Mouse (Mus musculus) lung, embryonic 15.5 days (tissue): Measurements from ENCODE around the gene Pdzrn3. TPM values are rescaled to one million over a fixed set of nuclear protein-coding genes. Genes with fewer than 3 reads are reported as not detected.

Experiments used
- ATAC-seq: fragments of 200-750 bp; cut with Nextera tagmentation; 2 replicates; pipeline ENCODE4 v1.8.0; 2017; ENCODE audit warnings: moderate number of reproducible peaks, borderline replicate concordance; ENCODE audit not compliant: low FRiP score, low TSS enrichment; ENCODE audit errors: extremely low read depth
- H3K27ac ChIP-seq: fragments of 300-500 bp; sonication (generic); 2 replicates; pipeline ENCODE4 v1.5.1; 2015; ENCODE audit warnings: moderate library complexity, mild to moderate bottlenecking, inconsistent platforms
- H3K27me3 ChIP-seq: fragments of 300-500 bp; sonication (generic); 2 replicates; pipeline ENCODE4 v1.6.1; 2015; ENCODE audit warnings: inconsistent platforms
- H3K36me3 ChIP-seq: fragments of 300-500 bp; sonication (generic); 2 replicates; pipeline ENCODE4 v1.6.1; 2015; ENCODE audit warnings: inconsistent platforms
- H3K4me1 ChIP-seq: fragments of 300-500 bp; sonication (generic); 2 replicates; pipeline ENCODE4 v1.6.1; 2015; ENCODE audit warnings: inconsistent platforms
- H3K4me2 ChIP-seq: fragments of 300-500 bp; sonication (generic); 2 replicates; pipeline ENCODE4 v1.6.1; 2015; ENCODE audit warnings: inconsistent platforms, mild to moderate bottlenecking, moderate library complexity
- H3K4me3 ChIP-seq: fragments of 300-500 bp; sonication (generic); 2 replicates; pipeline ENCODE4 v1.5.1; 2015; ENCODE audit warnings: mild to moderate bottlenecking, inconsistent platforms
- H3K9ac ChIP-seq: fragments of 300-500 bp; sonication (generic); 2 replicates; pipeline ENCODE4 v1.6.1; 2015; ENCODE audit warnings: inconsistent platforms
- H3K9me3 ChIP-seq: fragments of 300-500 bp; sonication (generic); 2 replicates; pipeline ENCODE4 v1.6.1; 2016; ENCODE audit warnings: inconsistent platforms
- WGBS: fragments of 180-500 bp; shearing (Covaris S2); methylation state at CpG from one replicate; pipeline ENCODE4 v1.1.7; 2015; 5-methylcytosine and 5-hydroxymethylcytosine counted together
- polyA plus RNA-seq: library from polyadenylated mRNA; unstranded; fragments of >200 nt; fragmentation: Nextera tagmentation; extraction: Ambion mirVana; gene quantifications from 2 replicates; pipeline ENCODE4 v1.2.1, GENCODE M21; 2015

The Pdzrn3 gene
- polyA plus RNA-seq, 1 experiment from 2014 or later = 11.0 TPM

DNA sequence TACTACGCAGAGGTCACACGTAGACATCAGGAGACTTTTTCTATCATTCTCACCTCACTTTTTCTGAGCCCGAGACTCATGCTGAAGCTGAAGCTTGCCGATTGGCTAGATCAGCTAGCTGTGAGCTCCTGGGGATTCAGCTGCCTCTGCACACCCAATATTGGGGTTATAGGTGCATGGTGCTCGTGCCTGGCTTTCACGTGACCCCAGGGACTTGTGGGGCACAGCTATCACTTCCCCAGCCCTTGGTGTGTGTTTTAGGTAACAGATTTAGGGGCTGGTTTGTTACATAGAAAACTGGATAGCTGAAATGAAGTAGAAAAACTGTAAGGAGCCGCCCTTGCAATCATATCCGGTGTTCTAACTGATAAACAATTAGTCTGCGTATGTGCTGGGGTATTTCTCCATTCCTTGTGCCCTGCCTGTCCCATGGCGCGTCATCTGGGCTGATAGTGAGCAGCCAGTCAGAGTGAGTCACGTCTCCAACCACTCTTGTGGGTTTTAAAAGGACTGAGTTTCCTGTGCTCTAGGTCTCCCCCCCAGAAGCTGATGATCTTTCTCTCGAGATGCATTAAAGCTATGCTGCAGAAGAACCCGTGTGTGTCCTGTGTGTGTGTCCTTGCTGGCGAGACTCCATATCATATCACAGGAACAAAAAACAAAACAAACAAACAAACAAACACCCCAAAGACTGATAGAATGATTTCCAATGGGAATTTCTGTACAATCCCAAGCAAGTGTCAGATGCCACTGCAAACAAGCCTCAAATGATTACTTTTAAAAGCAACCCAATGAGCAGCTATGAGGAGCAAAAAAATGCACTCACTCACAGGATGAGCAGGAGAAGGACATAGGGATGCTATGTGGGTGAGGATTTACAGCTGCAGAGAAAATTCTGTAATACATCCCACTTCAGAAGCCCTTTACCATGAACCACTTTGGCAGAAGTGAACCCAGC lies 79.9 kb downstream of the Pdzrn3 start:
- H3K27ac ChIP-seq = no peak overlapping the region
- H3K36me3 ChIP-seq = no peaks in the 10 kb centered on the region
- H3K4me2 ChIP-seq = no peak overlapping the region
- no peaks in the 10 kb centered on the region for H3K4me1 ChIP-seq
- no peaks in the 10 kb centered on the region for H3K27me3 ChIP-seq
- no peak overlapping the region for H3K4me3 ChIP-seq
- ATAC-seq = no peak
- WGBS = 76% methylated on average over 15 of the region's 15 CpGs
- no peaks in the 10 kb centered on the region for H3K9me3 ChIP-seq
- H3K9ac ChIP-seq = no peak overlapping the region

DNA sequence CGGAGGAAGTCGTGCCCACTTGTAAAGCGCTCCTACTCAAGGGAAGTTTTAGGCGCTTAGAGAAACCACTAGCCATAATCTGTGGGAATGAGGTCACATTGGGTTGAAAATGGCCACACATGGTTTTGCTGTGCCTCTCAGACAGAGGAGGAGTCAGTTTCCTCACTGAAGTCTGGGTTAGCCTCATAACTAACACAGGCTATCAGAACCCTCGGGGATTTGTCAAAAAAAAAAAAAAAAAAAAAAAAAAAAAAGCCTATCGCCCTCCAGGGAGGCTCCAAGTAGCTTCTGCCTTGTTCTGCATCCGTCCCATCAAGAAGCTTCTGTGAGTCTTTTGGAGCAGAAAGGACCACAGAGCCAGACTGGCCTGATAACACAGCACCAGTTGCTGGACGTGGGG lies 80.7 kb downstream of the Pdzrn3 start:
- Histone ChIP-seq H3K9me3 (no peaks in the 10 kb centered on the region), H3K4me3 (no peak overlapping the region), H3K27me3 (no peaks in the 10 kb centered on the region), H3K36me3 (no peaks in the 10 kb centered on the region), H3K27ac (no peak overlapping the region), H3K4me2 (no peak overlapping the region), H3K4me1 (no peaks in the 10 kb centered on the region), H3K9ac (no peak overlapping the region)
- WGBS = 79% methylated on average over 7 of the region's 8 CpGs
- ATAC-seq = no peak

DNA sequence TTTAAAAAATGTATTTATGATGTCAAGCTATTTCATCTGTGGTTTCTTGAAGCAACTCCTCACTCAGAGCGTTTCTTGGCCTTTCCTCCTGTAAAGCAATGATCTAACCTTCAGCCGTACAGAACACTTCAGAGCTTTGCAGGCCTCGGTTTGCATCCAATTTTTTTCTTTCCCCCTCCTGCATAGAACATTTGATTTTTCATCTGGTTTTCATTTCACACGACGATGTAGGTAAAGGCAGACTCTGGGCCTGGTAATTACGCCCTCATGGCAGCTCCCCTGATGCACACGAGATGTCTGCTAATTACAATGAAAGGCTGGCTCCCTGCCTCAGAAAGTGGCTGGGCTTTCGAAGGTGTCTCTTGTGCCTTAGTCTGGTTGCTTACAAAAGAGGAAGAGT lies 81.4 kb downstream of the Pdzrn3 start:
- Histone ChIP-seq H3K4me2 (no peak overlapping the region), H3K36me3 (no peaks in the 10 kb centered on the region), H3K4me1 (no peaks in the 10 kb centered on the region), H3K4me3 (no peak overlapping the region), H3K9me3 (no peaks in the 10 kb centered on the region), H3K9ac (no peak overlapping the region), H3K27me3 (no peaks in the 10 kb centered on the region), H3K27ac (no peak overlapping the region)
- 78% methylated on average over 8 of the region's 8 CpGs for WGBS
- ATAC-seq = no peak

DNA sequence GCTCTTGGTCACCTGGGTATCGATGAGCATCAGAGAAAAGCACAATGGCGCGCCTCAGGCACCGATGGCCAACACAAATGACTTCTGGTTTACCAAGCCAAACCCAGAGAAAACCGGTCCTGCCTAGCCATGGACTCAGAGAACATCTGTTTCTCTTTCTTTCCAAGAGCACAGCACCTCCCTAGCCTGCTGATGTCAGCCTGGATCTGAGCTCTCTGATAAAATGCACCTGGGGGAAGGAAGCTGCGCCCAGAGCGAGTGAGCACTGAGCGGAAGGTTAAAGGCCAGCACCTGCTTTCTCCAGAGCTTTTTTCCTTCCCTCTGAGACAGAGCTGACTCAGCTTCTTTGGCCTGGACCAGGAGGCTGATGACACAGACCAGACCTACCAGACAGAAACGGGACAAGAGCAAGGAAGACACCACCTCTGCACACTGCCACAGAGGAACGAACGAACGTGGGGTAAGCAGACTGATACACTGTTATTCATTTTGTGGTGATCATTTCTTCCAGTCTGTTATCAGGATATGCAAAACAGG lies 84.6 kb downstream of the Pdzrn3 start:
- WGBS = 69% methylated on average over 12 of the region's 12 CpGs
- ATAC-seq = no peak

DNA sequence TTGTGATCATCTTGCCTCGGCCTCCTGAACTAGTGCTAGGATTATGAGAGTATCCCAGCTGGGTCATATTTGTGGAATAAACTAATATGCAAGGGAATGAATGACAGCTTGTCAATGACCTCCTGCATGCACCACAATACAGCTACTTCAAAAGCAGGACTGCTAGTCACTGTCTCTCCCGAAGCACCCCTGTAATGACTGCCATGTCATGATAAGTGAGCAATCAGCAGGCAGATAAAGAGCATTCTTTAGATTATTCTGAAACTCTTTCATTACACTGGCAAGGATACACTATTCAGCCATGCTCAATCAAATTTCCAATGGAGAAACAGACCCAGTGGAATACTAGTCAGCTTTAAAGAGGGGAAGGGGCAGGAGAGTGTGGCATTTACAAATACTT lies 85.8 kb downstream of the Pdzrn3 start:
- H3K36me3 ChIP-seq = no peaks in the 10 kb centered on the region
- no peak overlapping the region for H3K27ac ChIP-seq
- H3K9ac ChIP-seq = no peak overlapping the region
- no peak overlapping the region for H3K4me3 ChIP-seq
- no peak overlapping the region for H3K4me2 ChIP-seq
- H3K4me1 ChIP-seq = peaks cover 5% of the 10 kb centered on the region; the same call in 1 of the 2 replicates
- no peaks in the 10 kb centered on the region for H3K9me3 ChIP-seq
- ATAC-seq = no peak
- WGBS = 51% methylated on average over 2 of the region's 2 CpGs
- no peaks in the 10 kb centered on the region for H3K27me3 ChIP-seq

More for the DNA sequence above, 84.6 kb downstream of the Pdzrn3 start:
- H3K27me3 ChIP-seq = no peaks in the 10 kb centered on the region
- no peak overlapping the region for H3K27ac ChIP-seq
- H3K9ac ChIP-seq = no peak overlapping the region
- H3K4me1 ChIP-seq = peaks cover 5% of the 10 kb centered on the region; the same call in 1 of the 2 replicates
- no peak overlapping the region for H3K4me2 ChIP-seq
- H3K4me3 ChIP-seq = no peak overlapping the region
- H3K9me3 ChIP-seq = no peaks in the 10 kb centered on the region
- H3K36me3 ChIP-seq = no peaks in the 10 kb centered on the region

DNA sequence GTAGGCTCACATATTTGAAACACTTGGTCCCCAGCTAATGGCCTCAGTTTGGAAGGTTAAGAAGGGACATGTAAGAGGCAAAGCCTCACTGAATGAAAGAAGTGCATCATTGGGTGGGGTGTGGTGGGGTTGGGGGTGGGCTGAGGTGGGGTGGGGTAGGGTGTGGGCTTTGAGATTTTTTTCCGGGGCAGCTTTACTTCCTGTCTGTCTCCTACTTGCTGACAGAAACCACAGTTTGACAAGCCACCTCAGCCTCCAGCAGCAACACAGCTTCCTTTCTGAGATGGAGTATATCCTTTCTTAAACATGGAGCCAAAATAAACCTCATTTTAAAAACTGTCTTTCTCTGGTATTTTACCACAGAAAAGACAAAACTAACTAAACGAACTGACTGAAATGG lies 87.5 kb downstream of the Pdzrn3 start:
- Histone ChIP-seq H3K4me1 (peaks cover 5% of the 10 kb centered on the region; the same call in 1 of the 2 replicates), H3K36me3 (no peaks in the 10 kb centered on the region), H3K9me3 (no peaks in the 10 kb centered on the region), H3K9ac (no peak overlapping the region), H3K4me3 (no peak overlapping the region), H3K4me2 (no peak overlapping the region), H3K27ac (no peak overlapping the region), H3K27me3 (no peaks in the 10 kb centered on the region)
- 38% methylated on average over 2 of the region's 2 CpGs for whole genome bisulfite sequencing
- no peak for ATAC-seq

DNA sequence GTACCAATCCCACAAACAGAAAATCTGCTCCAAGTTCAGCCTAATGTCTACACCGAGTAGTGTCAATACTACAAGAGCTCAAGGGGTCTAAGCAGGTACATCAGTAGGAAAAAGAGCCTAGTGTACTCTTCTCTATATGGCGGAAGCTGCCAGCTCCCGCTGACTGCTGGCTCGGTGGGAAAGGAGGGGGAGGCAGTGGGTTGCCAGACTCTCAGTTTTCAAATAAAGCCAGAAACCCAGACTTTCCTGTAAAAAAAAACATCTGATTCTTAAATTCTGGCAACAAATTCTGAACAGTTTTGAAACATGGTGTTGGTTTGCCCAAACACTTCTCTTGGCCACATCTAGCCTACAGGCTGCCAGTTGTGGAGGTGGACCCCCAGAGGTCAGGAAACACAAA lies 88.3 kb downstream of the Pdzrn3 start:
- 45% methylated on average over 4 of the region's 4 CpGs for WGBS

DNA sequence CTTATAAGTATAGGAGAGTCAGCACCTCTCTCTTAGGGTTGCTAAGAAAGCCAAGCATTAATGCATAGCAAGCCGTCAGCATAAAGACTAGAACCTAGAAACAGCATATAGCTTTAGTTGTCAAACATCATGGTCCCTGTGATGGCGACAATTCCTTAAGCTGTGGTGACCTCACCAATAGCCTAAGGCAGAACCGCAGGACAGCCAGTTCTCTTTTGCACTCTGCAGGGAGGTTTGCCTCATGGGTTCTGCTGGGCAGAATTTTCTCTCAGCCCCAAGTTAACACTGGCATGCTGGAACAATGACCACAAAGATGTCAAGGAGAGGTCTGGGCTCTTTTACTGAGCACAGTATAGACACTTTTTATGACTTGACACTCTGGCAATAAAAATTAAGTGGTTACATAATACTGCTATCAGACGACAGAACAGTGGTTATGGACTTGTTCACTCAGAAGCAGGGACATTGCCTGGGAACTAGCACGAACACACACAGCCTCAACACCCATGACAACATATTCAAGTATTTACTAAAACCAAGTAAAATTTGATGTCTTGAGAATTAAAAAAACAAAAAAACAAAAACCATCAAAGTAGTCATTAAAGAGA lies 90.0 kb downstream of the Pdzrn3 start:
- peaks cover 29% of the 10 kb centered on the region for H3K4me1 ChIP-seq
- no peaks in the 10 kb centered on the region for H3K27me3 ChIP-seq
- no peak overlapping the region for H3K4me3 ChIP-seq
- ATAC-seq = no peak
- H3K36me3 ChIP-seq = no peaks in the 10 kb centered on the region
- no peak overlapping the region for H3K4me2 ChIP-seq
- no peak overlapping the region for H3K27ac ChIP-seq
- H3K9me3 ChIP-seq = no peaks in the 10 kb centered on the region
- no peak overlapping the region for H3K9ac ChIP-seq
- WGBS = 75% methylated on average over 5 of the region's 5 CpGs

More for the DNA sequence above, 88.3 kb downstream of the Pdzrn3 start:
- Histone ChIP-seq H3K4me3 (no peak overlapping the region), H3K4me1 (peaks cover 12% of the 10 kb centered on the region), H3K36me3 (no peaks in the 10 kb centered on the region), H3K4me2 (no peak overlapping the region), H3K27me3 (no peaks in the 10 kb centered on the region), H3K9ac (no peak overlapping the region), H3K27ac (no peak overlapping the region), H3K9me3 (no peaks in the 10 kb centered on the region)
- ATAC-seq = no peak

DNA sequence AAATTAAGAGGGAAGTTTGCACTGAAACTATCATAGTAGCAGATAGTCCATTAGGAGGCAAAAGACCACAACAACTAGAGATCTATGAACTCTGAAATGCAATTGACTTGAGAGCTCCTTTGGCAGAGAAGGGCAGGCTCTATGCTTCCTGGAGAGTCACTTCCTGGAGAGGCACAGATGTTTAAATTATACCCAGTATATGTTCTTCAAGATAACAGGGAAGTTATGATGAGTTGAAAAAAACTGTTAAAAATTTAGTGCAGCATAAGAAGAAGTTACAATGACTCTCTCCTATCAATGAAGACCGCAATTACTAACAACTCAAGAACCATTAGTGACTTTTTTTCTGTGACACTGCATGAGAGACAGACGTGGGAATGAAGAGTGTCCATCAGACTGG lies 90.6 kb downstream of the Pdzrn3 start:
- Histone ChIP-seq H3K27ac (no peak overlapping the region), H3K4me1 (peaks cover 33% of the 10 kb centered on the region), H3K4me2 (no peak overlapping the region), H3K9me3 (no peaks in the 10 kb centered on the region), H3K27me3 (no peaks in the 10 kb centered on the region), H3K36me3 (no peaks in the 10 kb centered on the region), H3K4me3 (no peak overlapping the region), H3K9ac (no peak overlapping the region)
- ATAC-seq = no peak
- WGBS = 70% methylated on average over 2 of the region's 2 CpGs

DNA sequence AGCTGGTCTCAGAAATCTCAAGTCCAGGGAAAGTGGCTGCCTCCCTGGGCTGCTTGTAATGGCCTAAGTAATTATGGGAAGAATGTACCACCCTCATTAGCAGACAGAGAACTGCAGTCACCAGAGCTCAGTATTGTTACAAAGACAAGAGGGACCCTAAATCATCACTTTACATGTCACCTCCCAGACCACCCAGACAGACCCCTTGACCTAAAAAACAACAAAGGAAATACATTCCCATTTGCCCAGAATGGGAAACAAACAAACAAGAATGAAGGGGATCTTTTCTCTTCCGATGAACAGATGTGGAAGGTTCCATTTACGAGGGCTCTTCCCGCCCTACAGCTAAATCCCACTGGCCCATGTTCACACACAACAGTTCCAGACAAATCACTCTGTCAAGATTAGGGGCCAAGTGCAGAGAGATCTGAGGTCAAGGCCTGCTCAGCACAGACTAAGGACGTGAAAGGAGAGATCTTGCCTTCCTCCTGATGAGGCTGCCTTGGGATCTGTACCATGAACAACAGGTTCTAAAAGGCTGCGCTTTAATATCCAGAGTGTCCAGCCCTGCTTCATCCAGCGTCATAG lies 93.2 kb downstream of the Pdzrn3 start:
- H3K36me3 ChIP-seq = no peaks in the 10 kb centered on the region
- 53% methylated on average over 6 of the region's 6 CpGs for WGBS
- H3K9ac ChIP-seq = no peak overlapping the region
- ATAC-seq = no peak
- no peak overlapping the region for H3K27ac ChIP-seq
- no peaks in the 10 kb centered on the region for H3K27me3 ChIP-seq
- H3K4me3 ChIP-seq = no peak overlapping the region
- peaks cover 50% of the 10 kb centered on the region for H3K4me1 ChIP-seq
- no peaks in the 10 kb centered on the region for H3K9me3 ChIP-seq
- no peak overlapping the region for H3K4me2 ChIP-seq

DNA sequence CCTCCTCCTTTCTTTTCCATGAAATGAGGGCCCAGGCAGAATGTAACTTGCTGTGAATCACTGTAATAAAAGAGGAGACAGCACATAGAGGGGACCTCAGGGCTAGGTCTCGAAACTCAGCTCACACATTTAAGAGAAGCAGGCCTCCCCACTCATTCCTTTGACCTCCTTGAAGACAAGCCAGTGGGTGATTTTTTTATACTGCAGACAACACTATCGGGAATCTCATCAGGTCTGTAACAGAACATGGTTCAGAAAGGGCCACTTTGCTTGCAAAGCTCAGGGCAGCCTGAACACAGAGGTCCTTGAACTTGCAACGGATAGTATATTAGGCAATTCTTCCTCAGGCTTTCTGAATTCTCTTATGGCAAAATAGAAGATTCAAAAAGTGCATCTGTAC lies 93.8 kb downstream of the Pdzrn3 start:
- Histone ChIP-seq H3K4me1 (peaks cover 56% of the 10 kb centered on the region), H3K4me3 (no peak overlapping the region), H3K4me2 (no peak overlapping the region), H3K36me3 (no peaks in the 10 kb centered on the region), H3K27ac (no peak overlapping the region), H3K27me3 (no peaks in the 10 kb centered on the region), H3K9me3 (no peaks in the 10 kb centered on the region), H3K9ac (no peak overlapping the region)
- 61% methylated on average over 3 of the region's 3 CpGs for WGBS
- no peak for ATAC-seq

DNA sequence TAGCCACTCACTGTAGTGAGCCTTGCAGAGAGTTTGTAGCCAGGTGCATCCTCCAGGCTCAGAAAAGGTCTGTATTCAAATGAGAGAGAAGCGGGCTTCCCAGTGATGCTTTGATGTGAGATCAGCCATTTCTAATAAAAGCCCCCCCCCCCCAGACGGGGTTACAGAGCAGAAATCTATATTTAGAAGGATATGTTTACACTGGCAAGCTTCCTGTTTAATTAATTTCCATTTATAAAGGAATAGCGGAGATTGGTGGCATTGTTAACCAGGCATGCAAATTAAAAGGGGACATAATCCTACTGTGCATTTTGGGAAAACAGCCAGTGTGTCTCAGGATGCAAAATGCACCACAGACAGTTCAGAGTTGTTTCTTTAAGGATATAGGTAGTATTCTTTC lies 96.1 kb downstream of the Pdzrn3 start:
- Histone ChIP-seq H3K27me3 (no peaks in the 10 kb centered on the region), H3K4me3 (no peak overlapping the region), H3K9me3 (no peaks in the 10 kb centered on the region), H3K36me3 (no peaks in the 10 kb centered on the region), H3K4me2 (peak overlapping the region; percentile 2; the same call in 1 of the 2 replicates), H3K9ac (no peak overlapping the region), H3K27ac (peak overlapping the region; percentile 27; the same call in 1 of the 2 replicates), H3K4me1 (peaks cover 74% of the 10 kb centered on the region)
- 24% methylated on average over 3 of the region's 3 CpGs for whole genome bisulfite sequencing
- ATAC-seq = no peak
